Mouse (Mus musculus) v-Abl transformed pro-B cells (cell line): Measurements from ENCODE around the gene Usp29.

Experiments
- in situ Hi-C, 2 experiments: fragments of 400-800 bp; cut with MboI; formaldehyde crosslinking; loops; one replicate each; pipeline ENCODE4 v1.15.1; 2025; ENCODE audit not compliant: unreplicated experiment in 2 of 2

Usp29 gene

GRCm38 (mm10) chr7:6730241-6730640 is at the start of gene Usp29, which contains the start of gene Peg3:
Usp29 (plus strand) TSS chr7:6730578.
Peg3 (minus strand) TSS chr7:6730431.
- in situ Hi-C loops, result no loop called here

GRCm38 (mm10) chr7:6685511-6685910 is 44.9 kb upstream of the Usp29 start:
- in situ Hi-C loops, result no loop called here

GRCm38 (mm10) chr7:6696241-6697045 is 33.9 kb upstream of the Usp29 start, which contains the start of gene Zim1:
Zim1 (minus strand) TSS chr7:6696450.
- in situ Hi-C loops, result no loop called here

DNA sequence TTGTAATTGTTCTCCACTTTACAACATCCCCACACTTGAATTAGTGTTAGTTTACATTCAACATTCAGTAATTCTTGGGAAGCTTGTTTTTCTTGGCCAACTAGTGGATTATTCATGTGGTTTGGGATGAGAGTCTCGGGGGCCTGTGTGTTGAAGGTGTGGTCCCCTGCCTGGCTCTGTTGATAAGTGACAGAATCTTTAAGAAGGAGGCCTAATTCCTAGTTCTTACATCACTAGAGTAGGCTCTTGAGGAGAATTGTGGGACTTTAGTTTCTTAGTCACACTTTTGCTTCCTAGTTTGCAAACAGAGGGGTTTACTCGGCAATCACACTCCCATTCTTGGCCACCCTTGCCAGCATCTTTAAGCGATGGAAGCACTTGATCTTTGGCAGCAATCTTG is 31.1 kb upstream of the Usp29 start:
- in situ Hi-C loops, result no loop called here

DNA sequence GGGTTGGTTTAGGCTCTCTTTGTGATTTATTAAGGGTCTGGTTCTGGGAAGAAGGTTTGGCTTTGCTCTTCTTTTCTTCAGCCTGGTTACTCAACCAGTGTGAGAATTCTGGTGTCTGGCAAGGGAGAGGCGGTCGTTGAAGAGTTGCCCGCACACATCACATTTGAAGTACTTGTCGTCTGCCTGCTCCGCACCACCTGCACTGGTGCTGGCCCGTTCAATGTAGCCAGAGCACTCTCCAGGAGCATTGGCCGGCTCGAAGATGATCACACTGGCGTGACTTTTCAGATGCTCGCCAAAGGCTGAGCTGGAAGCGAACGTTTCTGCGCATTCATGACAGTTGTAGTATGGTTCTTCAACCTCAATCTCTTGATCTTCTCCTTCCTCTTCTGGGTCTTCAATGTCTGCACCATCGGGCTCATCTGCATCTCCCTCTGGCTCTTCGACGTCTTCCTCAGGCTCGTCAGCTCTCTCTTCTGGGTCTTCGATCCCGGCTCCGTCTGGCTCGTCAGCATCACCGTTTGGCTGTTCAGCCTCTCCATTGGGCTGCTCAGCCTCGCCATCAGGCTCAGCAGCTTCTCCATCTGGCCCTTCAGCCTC is 22.9 kb upstream of the Usp29 start:
- in situ Hi-C loops, result no loop called here

GRCm38 (mm10) chr7:6708451-6709180 is 21.8 kb upstream of the Usp29 start:
- in situ Hi-C loops, result no loop called here

DNA sequence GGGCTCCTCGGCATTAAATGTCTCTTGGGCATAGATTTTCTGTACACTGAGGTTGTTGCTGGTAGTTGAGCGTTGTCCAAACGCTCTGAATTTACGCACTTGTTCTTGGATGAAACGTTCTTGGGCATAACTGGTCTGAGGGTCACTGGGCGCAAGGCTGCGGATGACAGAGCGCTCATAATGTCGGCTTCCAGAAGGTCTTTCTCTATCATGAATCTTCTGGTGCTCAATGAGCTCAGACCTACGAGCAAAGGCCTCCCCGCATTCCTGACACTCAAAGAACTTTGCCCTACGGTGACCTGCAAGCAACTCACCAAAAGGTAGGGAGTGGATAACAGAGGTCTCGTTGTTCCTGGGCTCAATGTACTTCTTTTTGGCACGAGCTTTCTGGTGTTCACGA is 21.0 kb upstream of the Usp29 start:
- in situ Hi-C loops, result no loop called here

DNA sequence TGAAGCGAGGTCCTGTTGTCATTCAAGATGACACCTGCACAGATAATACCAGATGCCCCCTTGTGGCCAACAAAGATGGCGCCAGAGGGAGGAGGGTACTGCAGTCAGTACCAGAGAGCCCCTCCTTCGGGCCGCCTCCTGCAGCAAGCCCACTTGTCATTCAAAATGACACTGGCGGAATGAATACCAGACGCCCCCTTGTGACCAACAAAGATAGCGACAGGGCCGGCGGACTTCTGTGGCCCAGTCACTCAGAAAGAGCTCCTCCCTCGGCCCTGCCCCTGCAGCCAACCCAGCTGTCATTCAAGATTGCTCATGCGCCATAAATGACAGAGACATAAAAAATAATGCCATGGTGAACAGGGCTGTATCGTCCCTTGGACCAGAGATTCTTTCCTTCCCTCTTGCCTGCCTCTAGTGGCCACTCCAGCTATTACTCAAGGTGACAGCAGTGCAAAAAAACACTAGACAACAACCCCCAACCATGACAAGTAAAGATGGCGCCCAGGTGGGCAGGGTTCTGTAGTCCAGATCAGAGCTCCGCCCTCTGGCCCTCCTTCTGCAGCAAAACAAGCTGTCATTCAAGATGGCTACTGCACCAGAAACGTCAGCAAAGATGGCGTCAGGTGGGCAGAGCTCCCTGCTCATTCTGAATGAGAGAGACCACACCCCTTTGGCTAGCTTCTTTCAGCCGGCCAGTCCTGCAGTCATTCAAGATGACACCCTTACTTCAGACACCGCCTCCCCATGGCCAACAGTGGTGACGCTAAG is 2.8 kb upstream of the Usp29 start:
- in situ Hi-C loops, result no loop called here

DNA sequence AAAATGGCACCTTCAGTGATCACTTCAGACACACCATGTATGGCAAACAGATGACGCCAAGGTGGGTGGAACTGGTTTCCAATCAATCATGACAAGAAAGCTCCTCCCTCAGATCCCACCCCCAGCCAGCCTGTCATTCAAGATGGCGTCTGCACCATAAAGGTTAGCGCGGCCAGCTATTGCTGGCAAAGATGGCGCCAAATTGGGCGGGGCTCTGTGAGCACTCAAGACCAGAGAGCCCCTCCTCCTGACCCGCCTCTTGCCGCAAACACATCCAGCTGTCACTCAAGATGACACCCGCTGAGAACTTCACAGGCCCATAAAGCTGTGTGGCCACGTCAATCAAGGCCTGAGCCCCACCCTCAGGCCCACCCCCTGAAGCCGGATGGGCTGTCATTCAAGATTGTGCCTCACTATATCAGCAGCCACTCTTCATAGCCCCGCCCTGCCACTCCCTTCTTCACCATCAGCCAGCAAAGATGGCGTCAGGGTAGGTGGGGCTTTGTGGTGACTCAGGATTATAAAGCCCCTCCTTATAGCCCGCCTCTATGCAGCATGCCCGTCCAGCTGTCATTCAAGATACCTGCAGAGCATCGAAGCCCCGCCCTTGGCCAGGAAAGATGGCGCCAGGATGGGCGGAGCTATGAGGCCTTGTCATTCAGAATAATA is 2.0 kb upstream of the Usp29 start:
- in situ Hi-C loops, result no loop called here

DNA sequence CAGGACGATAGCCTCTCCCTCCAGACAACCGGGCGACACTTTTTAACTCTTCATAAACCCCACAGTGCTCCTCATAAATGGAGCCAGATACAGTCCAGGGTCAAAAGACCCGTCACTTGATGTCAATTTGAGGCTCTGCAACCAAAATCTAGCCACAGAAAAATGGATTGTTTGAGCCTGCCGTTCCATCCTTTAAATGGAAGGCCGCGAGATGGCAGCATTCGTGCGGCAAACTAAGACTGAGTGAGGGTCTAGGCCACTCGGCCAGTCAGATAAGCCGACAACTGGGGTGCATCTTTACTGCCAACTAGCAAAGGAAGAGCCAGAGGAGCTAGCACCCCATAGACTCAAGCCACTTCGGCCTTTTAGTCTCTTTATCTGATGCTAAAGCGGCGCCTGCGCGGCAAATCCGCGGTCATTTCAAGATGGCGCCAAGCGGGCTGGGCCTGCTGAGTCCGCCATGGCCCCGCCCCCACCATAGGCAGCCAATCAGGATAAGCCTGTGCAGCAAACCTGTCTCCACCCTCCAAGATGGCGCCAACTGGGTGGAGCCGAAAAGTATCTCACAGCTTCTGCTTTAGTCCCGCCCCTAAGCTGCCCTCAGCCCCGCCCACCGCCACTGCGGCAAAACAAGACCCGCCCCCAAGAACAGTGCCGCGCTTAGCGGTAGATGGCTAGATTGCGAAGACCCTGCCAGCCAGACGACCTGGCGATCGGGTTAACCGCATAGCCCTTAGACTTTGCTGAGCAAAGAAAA is 1.1 kb upstream of the Usp29 start:
- in situ Hi-C loops, result no loop called here

DNA sequence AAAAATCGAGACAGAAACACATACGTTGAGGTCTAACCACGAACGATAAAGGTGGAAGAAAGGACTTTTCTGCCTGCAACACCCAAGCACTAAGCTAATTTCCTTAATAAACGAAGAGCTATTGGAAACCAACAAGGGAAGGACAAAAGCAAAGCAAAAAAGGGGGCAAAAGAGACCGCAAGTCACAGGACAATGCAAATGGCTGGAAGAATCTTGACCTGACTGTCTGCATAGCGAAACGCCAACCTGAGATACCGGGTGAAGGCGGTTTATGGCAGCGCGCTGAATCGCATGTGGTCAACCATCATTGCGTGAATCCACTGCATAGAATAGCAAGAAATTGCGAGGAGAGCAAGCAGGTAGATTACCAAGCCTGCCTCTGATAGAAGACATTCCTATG is 423 bp downstream of the Usp29 start:
- in situ Hi-C loops, result no loop called here

DNA sequence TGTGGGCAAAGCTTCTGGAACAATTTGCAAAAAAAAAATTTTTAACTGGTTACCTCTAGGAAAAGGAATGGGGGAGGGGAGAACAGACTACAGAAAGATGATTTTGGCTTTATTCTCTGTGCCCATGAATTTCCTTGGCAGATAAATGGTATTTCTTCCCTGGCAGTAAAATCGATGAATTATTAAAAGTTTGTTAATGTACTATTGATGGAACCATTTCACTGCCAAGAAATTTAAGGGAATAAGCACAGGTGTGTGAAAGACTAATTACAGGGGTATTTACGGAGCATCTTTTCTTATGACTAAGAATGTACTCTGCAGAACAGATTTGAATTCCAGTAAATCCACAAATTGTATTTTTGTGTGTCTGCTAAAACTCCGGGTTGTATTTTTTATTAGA is 995 bp downstream of the Usp29 start:
- in situ Hi-C loops, result no loop called here

DNA sequence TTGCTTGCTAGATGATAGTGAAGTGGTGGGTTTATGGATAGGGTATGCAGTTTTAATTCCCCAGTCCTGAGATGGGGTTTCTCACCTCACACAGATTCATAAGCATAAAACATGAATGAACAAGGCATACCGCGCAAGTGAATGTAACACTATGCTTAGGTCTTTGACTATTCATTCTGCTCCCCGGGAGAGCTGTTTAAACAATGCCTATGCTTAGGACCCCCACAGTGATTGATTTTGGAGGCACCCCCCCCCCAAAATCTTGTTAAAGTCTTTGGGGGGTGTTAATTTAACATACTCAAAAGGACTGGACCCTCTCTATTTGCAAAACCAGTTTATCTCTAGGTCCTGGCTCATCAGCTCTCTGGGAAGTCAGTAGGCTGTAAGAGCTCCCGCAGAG is 1.6 kb downstream of the Usp29 start:
- in situ Hi-C loops, result no loop called here

DNA sequence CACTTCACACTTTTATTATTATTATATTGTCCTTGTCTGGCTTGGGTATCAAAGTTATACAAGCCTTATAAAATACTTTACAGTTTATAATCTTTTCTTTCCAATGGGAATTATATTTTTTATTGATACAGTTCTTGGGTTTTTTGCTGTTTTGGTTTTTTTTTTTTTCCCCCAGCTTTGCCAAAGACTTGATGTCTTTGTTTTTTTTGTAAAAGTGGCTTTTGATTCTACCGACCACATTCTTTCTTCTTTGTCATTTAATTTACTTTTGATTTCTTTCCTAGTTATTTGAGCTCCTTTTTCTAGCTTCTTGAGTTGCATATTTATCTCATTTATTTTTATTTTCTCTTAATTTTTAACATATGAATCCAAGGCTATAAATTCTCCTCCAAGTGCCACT is 5.7 kb downstream of the Usp29 start:
- in situ Hi-C loops, result no loop called here

DNA sequence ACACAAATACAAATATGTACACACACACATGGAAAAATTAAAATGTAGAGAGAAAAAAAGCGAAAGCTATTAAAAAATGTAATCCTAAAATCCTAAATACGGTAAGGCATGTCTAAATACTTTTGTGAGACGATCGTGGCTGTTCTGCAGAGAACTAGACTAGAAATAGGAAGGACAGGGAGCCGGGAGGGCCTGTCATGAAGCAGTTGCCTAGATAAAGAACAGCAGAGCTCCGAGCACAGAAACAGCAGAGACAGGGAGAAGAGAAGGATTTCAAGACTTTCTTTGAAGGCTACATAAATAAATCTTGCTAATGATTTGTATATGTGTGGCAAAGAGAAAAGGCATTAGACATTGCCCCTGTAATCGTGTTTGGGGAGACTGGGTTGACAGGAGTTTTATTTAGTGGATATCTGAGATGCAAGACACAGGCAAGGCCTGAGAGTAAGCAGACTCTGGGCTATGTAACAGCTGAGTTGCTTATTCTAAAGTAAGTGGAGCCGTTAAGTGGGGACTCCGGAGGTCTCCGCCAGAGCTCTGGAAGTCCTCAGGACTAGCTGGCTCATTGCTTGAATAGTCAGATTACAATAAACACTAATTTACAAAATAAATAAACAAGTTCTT is 14.0 kb downstream of the Usp29 start:
- in situ Hi-C loops, result no loop called here

- in situ Hi-C loops, result no loop called here
Measured at GRCm38 (mm10) chr7:6749196-6749595, 18.8 kb downstream of the Usp29 start.

GRCm38 (mm10) chr7:6753440-6753839 is 23.1 kb downstream of the Usp29 start:
- in situ Hi-C loops, result no loop called here

DNA sequence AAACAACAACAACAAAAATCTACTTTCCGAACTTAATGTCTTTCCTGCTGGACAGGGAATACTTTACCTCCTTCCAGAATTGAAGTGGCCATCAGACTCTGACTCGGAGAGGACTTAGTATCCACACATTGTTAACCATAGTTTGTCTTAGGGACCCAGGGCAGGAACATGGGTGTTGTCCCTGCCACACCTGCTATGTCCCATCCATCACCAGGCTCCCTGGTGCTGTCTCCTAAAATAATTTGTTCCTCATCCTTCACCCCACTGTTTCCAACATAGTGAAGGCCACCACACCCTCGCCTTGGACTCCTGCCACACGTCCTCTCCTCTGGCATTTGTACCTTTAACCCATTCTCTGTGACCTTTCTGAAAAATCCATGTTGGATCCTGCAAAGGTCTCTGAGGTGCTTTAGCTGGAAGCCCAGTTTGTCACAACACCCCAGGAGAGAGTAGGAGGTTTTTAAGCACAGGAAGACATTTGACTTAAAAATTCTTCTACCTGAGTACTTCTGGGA is 26.5 kb downstream of the Usp29 start:
- in situ Hi-C loops, result no loop called here

- in situ Hi-C loops, result no loop called here
Measured at GRCm38 (mm10) chr7:6759698-6760097, 29.3 kb downstream of the Usp29 start.
